Mouse (Mus musculus): ENCODE measurements around the gene Tmem86a. TPM values are rescaled to one million over a fixed set of nuclear protein-coding genes. Genes with fewer than 3 reads are reported as not detected.
"Not testable (repeated sequence)": the region's sequence is repeated elsewhere in the genome, so short reads cannot be mapped to it uniquely, and the experiment has no call there.

Tmem86a gene
- polyA plus RNA-seq, 1 experiment from 2014 or later = 87.7 TPM

GRCm38 (mm10) chr7:47024454-47024853 lies 25.9 kb upstream of the Tmem86a start:
- POLR2A ChIA-PET = no interaction called here
- no peak for DNase-seq (ENCODE audit: low read depth, low spot score)
- no peaks in the 10 kb centered on the region for H3K27me3 ChIP-seq
- in situ Hi-C loops (cut with MboI; ENCODE audit: low pct_unique_long_range_greater_than_20kb) = loop anchor here (5.0 kb wide), 1 partner anchor 58 kb away; no protein-coding TSS in a partner anchor
- no peak for ATAC-seq
- CTCF ChIA-PET = no interaction called here
- TF ChIP-seq CTCF (IDR thresholded peaks at IDR 0.05) = no peak

- CTCF ChIA-PET = interaction anchor here (1.3 kb wide), 1 partner anchor 125 kb away, joined by 3 read pairs; no protein-coding TSS in a partner anchor
- ATAC-seq (no peak), DNase-seq (ENCODE audit: low read depth, low spot score) (no peak)
- TF ChIP-seq CTCF (IDR thresholded peaks at IDR 0.05) = no peak
- in situ Hi-C loops (cut with MboI; ENCODE audit: low pct_unique_long_range_greater_than_20kb) = loop anchor here (5.0 kb wide), 1 partner anchor 122 kb away; no protein-coding TSS in a partner anchor
- H3K27me3 ChIP-seq = no peaks in the 10 kb centered on the region
- POLR2A ChIA-PET = no interaction called here
Observed at GRCm38 (mm10) chr7:47025429-47025828, 25.0 kb upstream of the Tmem86a start.

GRCm38 (mm10) chr7:47026899-47027298 lies 23.5 kb upstream of the Tmem86a start:
- POLR2A ChIA-PET; H3K27me3 ChIP-seq; DNase-seq (ENCODE audit: low read depth, low spot score); ATAC-seq: not testable (repeated sequence)
- in situ Hi-C loops (cut with MboI; ENCODE audit: low pct_unique_long_range_greater_than_20kb) = loop anchor here (5.0 kb wide), 1 partner anchor 120 kb away; no protein-coding TSS in a partner anchor
- CTCF ChIA-PET = interaction anchor here (1.1 kb wide), 1 partner anchor 25 kb away, joined by 3 read pairs; no protein-coding TSS in a partner anchor

- TF ChIP-seq CTCF (IDR thresholded peaks at IDR 0.05) = peak; percentile 34
- ChIA-PET POLR2A (no interaction called here), CTCF (interaction anchor here (1.1 kb wide), 1 partner anchor 24 kb away, joined by 3 read pairs; no protein-coding TSS in a partner anchor)
- no peak for ATAC-seq
- no peaks in the 10 kb centered on the region for H3K27me3 ChIP-seq
- in situ Hi-C loops (cut with MboI; ENCODE audit: low pct_unique_long_range_greater_than_20kb) = loop anchor here (5.0 kb wide), 1 partner anchor 120 kb away; no protein-coding TSS in a partner anchor
- no peak for DNase-seq (ENCODE audit: low read depth, low spot score)
Observed at GRCm38 (mm10) chr7:47027520-47027919, 22.9 kb upstream of the Tmem86a start.

- TF ChIP-seq CTCF (IDR thresholded peaks at IDR 0.05) = no peak
- ChIA-PET POLR2A (no interaction called here), CTCF (no interaction called here)
- no peaks in the 10 kb centered on the region for H3K27me3 ChIP-seq
- ATAC-seq (no peak), DNase-seq (ENCODE audit: low read depth, low spot score) (no peak)
- in situ Hi-C loops (cut with MboI; ENCODE audit: low pct_unique_long_range_greater_than_20kb) = no loop called here
Observed at GRCm38 (mm10) chr7:47030517-47031193, 19.7 kb upstream of the Tmem86a start.

GRCm38 (mm10) chr7:47031371-47031770 lies 19.0 kb upstream of the Tmem86a start:
- in situ Hi-C loops (cut with MboI; ENCODE audit: low pct_unique_long_range_greater_than_20kb) = no loop called here
- ATAC-seq = no peak
- CTCF ChIA-PET = no interaction called here
- no peaks in the 10 kb centered on the region for H3K27me3 ChIP-seq
- TF ChIP-seq CTCF (IDR thresholded peaks at IDR 0.05) = no peak
- DNase-seq (ENCODE audit: low read depth, low spot score) = no peak
- POLR2A ChIA-PET = no interaction called here

GRCm38 (mm10) chr7:47034785-47035384 lies 15.5 kb upstream of the Tmem86a start:
- CTCF ChIA-PET = interaction anchor here (1.0 to 1.8 kb wide), 3 partner anchors 9 to 42 kb away, joined by 3 to 4 read pairs (median 4); no protein-coding TSS in a partner anchor
- in situ Hi-C loops (cut with MboI; ENCODE audit: low pct_unique_long_range_greater_than_20kb) = no loop called here
- no peak for DNase-seq (ENCODE audit: low read depth, low spot score)
- H3K27me3 ChIP-seq = no peaks in the 10 kb centered on the region
- no peak for TF ChIP-seq CTCF (IDR thresholded peaks at IDR 0.05)
- no peak for ATAC-seq
- POLR2A ChIA-PET = no interaction called here

- DNase-seq (ENCODE audit: low read depth, low spot score) (no peak), ATAC-seq (no peak)
- no peaks in the 10 kb centered on the region for H3K27me3 ChIP-seq
- ChIA-PET CTCF (interaction anchor here (1.0 to 1.8 kb wide), 3 partner anchors 8 to 41 kb away, joined by 3 to 4 read pairs (median 4); no protein-coding TSS in a partner anchor), POLR2A (no interaction called here)
- no peak for TF ChIP-seq CTCF (IDR thresholded peaks at IDR 0.05)
- in situ Hi-C loops (cut with MboI; ENCODE audit: low pct_unique_long_range_greater_than_20kb) = no loop called here
Observed at GRCm38 (mm10) chr7:47035426-47035825, 15.0 kb upstream of the Tmem86a start.

- ChIA-PET POLR2A (interaction anchor here (1.7 kb wide), 1 partner anchor 12 kb away, joined by 5 read pairs; no protein-coding TSS in a partner anchor), CTCF (interaction anchor here (0.9 kb wide), 1 partner anchor 26 kb away, joined by 3 read pairs; no protein-coding TSS in a partner anchor)
- no peak for TF ChIP-seq CTCF (IDR thresholded peaks at IDR 0.05)
- in situ Hi-C loops (cut with MboI; ENCODE audit: low pct_unique_long_range_greater_than_20kb) = no loop called here
- no peaks in the 10 kb centered on the region for H3K27me3 ChIP-seq
- DNase-seq (ENCODE audit: low read depth, low spot score) = no peak
- ATAC-seq = no peak
Observed at GRCm38 (mm10) chr7:47041706-47042105, 8.7 kb upstream of the Tmem86a start.

GRCm38 (mm10) chr7:47042121-47042520 lies 8.3 kb upstream of the Tmem86a start:
- CTCF ChIA-PET = interaction anchor here (0.9 to 1.2 kb wide), 2 partner anchors 9 to 36 kb away, joined by 3 to 5 read pairs; no protein-coding TSS in a partner anchor
- in situ Hi-C loops (cut with MboI; ENCODE audit: low pct_unique_long_range_greater_than_20kb) = no loop called here
- POLR2A ChIA-PET = interaction anchor here (1.7 kb wide), 1 partner anchor 12 kb away, joined by 5 read pairs; no protein-coding TSS in a partner anchor
- DNase-seq (ENCODE audit: low read depth, low spot score) = no peak
- TF ChIP-seq CTCF (IDR thresholded peaks at IDR 0.05) = no peak
- ATAC-seq = no peak
- no peaks in the 10 kb centered on the region for H3K27me3 ChIP-seq
